Mouse (Mus musculus) embryonic fibroblast, embryonic 13.5 days (primary cell): ENCODE data around the gene Phactr2. TPM values are rescaled to one million over a fixed set of nuclear protein-coding genes. Genes with fewer than 3 reads are reported as not detected.
"Not testable (repeated sequence)": the region's sequence is repeated elsewhere in the genome, so short reads cannot be mapped to it uniquely, and the experiment has no call there.

ENCODE experiments used
- H3K27ac ChIP-seq: 2 replicates; pipeline ENCODE4 v1.5.1; 2012; ENCODE audit warnings: low read length, control low read depth, inconsistent platforms; ENCODE audit not compliant: insufficient read depth
- H3K4me1 ChIP-seq: 2 replicates; pipeline ENCODE4 v1.6.1; 2011; ENCODE audit warnings: low read length; ENCODE audit not compliant: control insufficient read depth, insufficient read depth
- H3K4me3 ChIP-seq: 2 replicates; pipeline ENCODE4 v1.5.1; 2011; ENCODE audit warnings: mild to moderate bottlenecking, control low read depth, low read length; ENCODE audit not compliant: insufficient read depth
- CTCF ChIP-seq: IDR thresholded peaks from 2 replicates; pipeline ENCODE4 v1.5.1; 2011; ENCODE audit warnings: mild to moderate bottlenecking, control low read depth, low read length, moderate library complexity, borderline replicate concordance; ENCODE audit not compliant: insufficient read depth
- POLR2A ChIP-seq: IDR thresholded peaks from 2 replicates; pipeline ENCODE4 v1.6.1; 2011; ENCODE audit warnings: low read depth, mild to moderate bottlenecking, control low read depth, low read length, moderate library complexity
- polyA plus RNA-seq: library from polyadenylated mRNA; stranded (reverse); fragments of >200 nt; gene quantifications from 2 replicates; pipeline ENCODE4 v1.2.4, GENCODE M21; 2011; ENCODE audit warnings: low read depth; ENCODE audit not compliant: missing spikeins, insufficient read length

Phactr2 gene
- polyA plus RNA-seq: 11.3 and 15.9 TPM in 2 replicates

- peak within 1 kb of the TSS; percentile 45 for H3K4me3 ChIP-seq
- H3K4me1 ChIP-seq: no peaks in the 10 kb centered on the region
- TF ChIP-seq POLR2A (no peak), CTCF (no peak)
- no peak within 1 kb of the TSS for H3K27ac ChIP-seq
Measured at GRCm38 (mm10) chr10:13473833-13474567, at the start of gene Phactr2. Phactr2 (minus strand) TSS chr10:13474412.

GRCm38 (mm10) chr10:13521857-13522256 is 47.6 kb upstream of the Phactr2 start:
- no peak for TF ChIP-seq CTCF
- TF ChIP-seq POLR2A: no peak
- Histone ChIP-seq H3K27ac (no peak overlapping the region), H3K4me1 (no peaks in the 10 kb centered on the region), H3K4me3 (no peak overlapping the region)

GRCm38 (mm10) chr10:13502371-13502770 is 28.2 kb upstream of the Phactr2 start:
- no peak overlapping the region for H3K27ac ChIP-seq
- no peaks in the 10 kb centered on the region for H3K4me1 ChIP-seq
- H3K4me3 ChIP-seq: no peak overlapping the region
- no peak for TF ChIP-seq POLR2A
- no peak for TF ChIP-seq CTCF

- H3K27ac ChIP-seq, H3K4me1 ChIP-seq: not testable (repeated sequence)
- peak overlapping the region; percentile 80 for H3K4me3 ChIP-seq
Measured at GRCm38 (mm10) chr10:13501533-13501932, 27.3 kb upstream of the Phactr2 start.

- TF ChIP-seq CTCF (no peak), POLR2A (peak; percentile 48)
- H3K27ac ChIP-seq: no peak overlapping the region
- peak overlapping the region; percentile 80 for H3K4me3 ChIP-seq
- H3K4me1 ChIP-seq: no peaks in the 10 kb centered on the region
Measured at GRCm38 (mm10) chr10:13500938-13501496, 26.8 kb upstream of the Phactr2 start.

GRCm38 (mm10) chr10:13500473-13500872 is 26.3 kb upstream of the Phactr2 start:
- TF ChIP-seq CTCF: no peak
- TF ChIP-seq POLR2A: no peak
- H3K4me1 ChIP-seq: no peaks in the 10 kb centered on the region
- H3K4me3 ChIP-seq: no peak overlapping the region

GRCm38 (mm10) chr10:13499331-13499730 is 25.1 kb upstream of the Phactr2 start, which contains the start of gene Fuca2:
Fuca2 (plus strand) TSS chr10:13499540.
- Histone ChIP-seq H3K4me3 (no peak within 1 kb of the TSS), H3K4me1 (no peaks in the 10 kb centered on the region), H3K27ac (no peak within 1 kb of the TSS)
- TF ChIP-seq POLR2A (no peak), CTCF (no peak)

More at GRCm38 (mm10) chr10:13500473-13500872, 26.3 kb upstream of the Phactr2 start:
- no peak overlapping the region for H3K27ac ChIP-seq

- no peak overlapping the region for H3K27ac ChIP-seq
- no peak overlapping the region for H3K4me3 ChIP-seq
- TF ChIP-seq POLR2A (no peak), CTCF (no peak)
- no peaks in the 10 kb centered on the region for H3K4me1 ChIP-seq
Measured at GRCm38 (mm10) chr10:13496315-13496714, 22.1 kb upstream of the Phactr2 start.

GRCm38 (mm10) chr10:13493978-13494686 is 19.9 kb upstream of the Phactr2 start:
- H3K4me1 ChIP-seq: no peaks in the 10 kb centered on the region
- H3K4me3 ChIP-seq: no peak overlapping the region
- TF ChIP-seq POLR2A: no peak
- no peak for TF ChIP-seq CTCF
- no peak overlapping the region for H3K27ac ChIP-seq

- H3K4me3 ChIP-seq: no peak overlapping the region
- H3K27ac ChIP-seq: no peak overlapping the region
- no peak for TF ChIP-seq CTCF
- no peak for TF ChIP-seq POLR2A
- H3K4me1 ChIP-seq: no peaks in the 10 kb centered on the region
Measured at GRCm38 (mm10) chr10:13489671-13490070, 15.5 kb upstream of the Phactr2 start.
